Mouse (Mus musculus) lung, adult 2 months (tissue): ENCODE measurements around the gene Pcid2.
"Not testable (repeated sequence)": the region's sequence is repeated elsewhere in the genome, so short reads cannot be mapped to it uniquely, and the experiment has no call there.

ENCODE experiments used
- CTCF ChIP-seq: fragments of 200-500 bp; IDR thresholded peaks from 2 replicates; pipeline ENCODE4 v1.5.1; 2011; ENCODE audit warnings: mild to moderate bottlenecking, low read length, control low read depth; ENCODE audit not compliant: insufficient read depth
- POLR2A ChIP-seq: fragments of 200-500 bp; IDR thresholded peaks from 2 replicates; pipeline ENCODE4 v1.6.1; 2011; ENCODE audit warnings: low read depth, mild to moderate bottlenecking, control low read depth, low read length, borderline replicate concordance; ENCODE audit errors: extremely low read depth

DNA sequence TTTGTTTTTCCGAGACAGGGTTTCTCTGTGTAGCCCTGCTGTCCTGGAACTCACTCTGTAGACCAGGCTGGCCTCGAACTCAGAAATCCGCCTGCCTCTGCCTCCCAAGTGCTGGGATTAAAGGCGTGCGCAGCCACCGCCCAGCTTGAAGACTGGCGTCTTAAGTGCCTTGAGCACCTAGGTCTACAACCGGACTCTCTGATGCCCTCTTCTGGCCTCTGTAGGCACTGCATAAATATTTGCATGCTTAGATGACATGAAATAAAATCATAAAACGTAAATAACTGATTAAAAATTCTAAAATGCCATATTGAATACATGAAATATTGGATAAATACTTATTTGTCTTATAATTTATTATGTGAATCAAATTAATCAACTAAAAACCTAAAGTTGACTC lies 27.0 kb upstream of the Pcid2 start:
- peak; percentile 62 for TF ChIP-seq CTCF
- TF ChIP-seq POLR2A, result not testable (repeated sequence)
